Mouse (Mus musculus) spleen, adult 2 months (tissue): ENCODE data around the gene Trpm4.

Source experiments
- CTCF ChIP-seq: fragments of 200-500 bp; IDR thresholded peaks from 2 replicates; pipeline ENCODE4 v1.5.1; 2011; ENCODE audit warnings: mild to moderate bottlenecking, inconsistent platforms; ENCODE audit not compliant: insufficient read depth, insufficient read length, insufficient replicate concordance; ENCODE audit errors: extremely low read depth
- POLR2A ChIP-seq: fragments of 200-500 bp; IDR thresholded peaks from 2 replicates; pipeline ENCODE4 v1.6.1; 2011; ENCODE audit warnings: low read depth, low read length, inconsistent platforms

DNA sequence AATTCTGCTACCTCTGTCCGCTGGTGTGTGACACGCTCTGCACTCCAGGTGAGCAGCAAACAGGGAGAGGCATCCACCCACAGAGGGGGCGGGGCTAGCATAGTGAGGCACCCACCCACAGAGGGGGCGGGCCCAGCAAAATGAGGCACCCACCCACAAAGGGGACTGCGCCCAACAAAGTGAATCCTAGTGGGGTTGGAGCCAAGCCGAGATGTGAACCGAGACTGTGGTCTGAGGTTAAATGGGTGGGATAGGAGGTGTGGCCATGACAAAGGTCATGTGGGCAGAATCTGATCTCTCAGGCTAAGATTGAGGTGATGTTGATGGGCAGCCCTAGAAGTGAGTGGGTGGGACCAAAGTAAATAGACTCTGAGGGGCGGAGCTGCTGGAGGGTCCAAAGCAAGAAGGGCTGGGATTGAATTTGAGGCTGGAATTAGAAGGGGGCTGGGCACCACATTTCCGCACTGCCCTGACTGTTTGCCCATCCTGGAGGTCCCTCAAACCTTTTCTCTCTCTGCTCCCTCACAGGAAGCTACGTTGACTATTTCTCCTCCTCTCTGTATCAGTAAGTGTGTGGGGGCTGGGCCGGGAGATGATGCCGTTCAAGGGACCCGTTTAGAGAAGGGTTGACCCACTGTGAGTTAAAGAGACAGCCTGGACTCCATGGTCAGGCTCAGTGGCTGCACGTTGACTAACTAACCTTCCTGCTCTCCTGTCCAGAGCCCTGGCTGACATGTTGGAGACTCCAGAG lies 4.8 kb upstream of the Trpm4 start:
- TF ChIP-seq CTCF (no peak), POLR2A (no peak)
